Mouse (Mus musculus) cerebellum, postnatal 36 days (tissue): ENCODE data around the gene Ggt5.
"Not testable (repeated sequence)": the region's sequence is repeated elsewhere in the genome, so short reads cannot be mapped to it uniquely, and the experiment has no call there.

ENCODE experiments used
- DNase-seq, 2 experiments: peaks; one replicate each; pipeline ENCODE4 v3.0.0; 2021 to 2022; ENCODE audit warnings: mixed read lengths in 2 of 2

Ggt5 gene

DNA sequence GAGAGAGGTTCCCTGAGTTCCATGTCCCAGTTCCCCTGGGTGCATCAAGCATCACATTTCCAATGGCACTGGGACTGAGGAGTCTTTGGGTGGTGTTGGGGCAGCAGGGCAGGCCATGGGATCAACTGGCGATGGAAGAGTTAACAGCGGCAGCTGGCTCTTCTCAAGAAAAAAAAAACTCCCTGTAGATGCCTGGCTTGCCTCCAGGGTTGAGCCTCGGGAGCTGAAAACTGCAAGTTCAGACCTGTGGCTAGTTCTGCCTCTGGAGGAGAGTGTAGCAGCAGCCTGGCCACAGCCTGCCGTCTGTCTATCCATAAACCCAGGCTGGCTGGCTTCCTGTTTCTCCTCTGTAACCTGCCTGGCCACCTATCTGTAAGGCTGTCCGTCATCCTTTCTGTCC is at the start of gene Ggt5:
Gene Ggt5, plus strand, starts transcription at position 212 of the 400 bp plus-strand sequence.
- no peak for DNase-seq

- no peak for DNase-seq
These were observed 41.2 kb upstream of the Ggt5 start for GRCm38 (mm10) chr10:75547901-75548300.

DNA sequence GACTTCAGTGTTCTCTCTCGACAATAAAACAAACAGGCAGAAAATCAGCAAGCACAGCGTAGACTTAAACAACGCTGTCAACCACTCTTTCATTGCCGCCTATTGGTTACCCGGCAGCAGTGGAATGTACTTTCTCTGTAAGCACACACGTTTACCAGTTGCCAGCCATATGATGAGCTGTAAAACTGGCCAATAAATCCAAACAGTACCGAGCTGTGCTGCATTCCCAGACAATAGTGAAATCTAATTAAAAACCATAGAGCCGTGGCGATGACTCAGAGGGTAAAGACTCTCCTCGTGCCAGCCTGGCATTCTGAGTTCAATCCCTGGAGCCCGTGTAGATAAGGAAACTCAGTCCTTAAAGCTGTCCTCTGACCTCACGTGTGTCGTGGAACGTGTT is 40.7 kb upstream of the Ggt5 start:
- DNase-seq = no peak

DNA sequence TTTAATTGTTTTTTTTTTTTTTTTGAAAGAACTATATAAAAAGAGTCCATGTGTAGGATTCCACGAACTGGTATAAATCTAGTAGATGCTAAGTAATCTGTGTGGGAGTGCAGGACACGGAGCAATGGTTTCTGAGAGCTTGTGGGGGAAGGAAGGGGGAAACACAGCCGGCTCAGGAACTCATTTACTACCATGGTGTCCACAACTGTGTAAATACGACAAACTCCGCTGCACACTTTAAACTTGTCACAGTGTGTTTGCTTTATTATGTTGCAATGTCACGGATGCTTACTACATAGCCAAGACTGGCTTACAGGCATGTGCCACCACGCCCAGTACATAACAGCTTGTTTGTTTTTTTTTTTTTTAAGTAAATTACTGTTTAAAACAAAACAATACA is 39.3 kb upstream of the Ggt5 start:
- DNase-seq = no peak

DNA sequence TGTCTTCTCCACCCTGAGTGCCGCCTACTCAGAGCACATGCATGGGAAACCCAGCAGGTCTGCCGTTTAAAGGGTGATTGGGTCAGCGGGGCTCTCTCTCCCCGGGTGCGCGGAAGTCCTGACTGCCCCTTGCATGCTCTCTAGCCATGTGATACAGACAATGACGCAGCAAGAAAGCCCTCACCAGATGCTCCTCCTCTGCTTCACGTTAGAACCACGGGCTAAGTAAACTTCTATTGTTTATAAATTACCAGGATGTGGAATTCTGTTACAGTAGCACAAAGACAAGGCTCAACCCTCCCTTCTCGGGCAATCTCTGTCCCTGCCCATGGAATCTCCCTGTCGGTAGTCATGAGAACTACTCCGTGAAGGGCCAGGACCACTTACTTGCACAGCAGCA is 38.0 kb upstream of the Ggt5 start:
- no peak for DNase-seq

DNA sequence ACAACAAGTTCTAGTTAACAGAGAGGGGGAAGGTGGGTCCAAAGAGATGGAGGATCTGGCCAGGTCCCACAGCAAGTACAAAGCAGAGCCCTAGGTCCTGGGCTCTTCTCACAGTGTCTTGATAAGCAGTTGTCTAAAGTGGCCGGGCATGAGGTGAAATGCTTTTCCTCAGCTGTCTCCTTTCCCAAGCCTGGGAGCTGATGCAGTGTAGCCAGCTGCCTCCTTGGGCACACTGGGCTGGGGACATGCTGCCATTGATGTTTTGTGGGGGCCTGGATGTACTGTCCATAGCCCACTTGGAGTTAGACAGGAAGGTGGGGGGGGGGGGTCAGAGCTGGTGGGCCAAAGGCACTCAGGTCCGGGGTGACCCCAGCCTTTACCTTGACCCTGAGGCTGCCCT is 37.0 kb upstream of the Ggt5 start:
- DNase-seq = no peak

DNA sequence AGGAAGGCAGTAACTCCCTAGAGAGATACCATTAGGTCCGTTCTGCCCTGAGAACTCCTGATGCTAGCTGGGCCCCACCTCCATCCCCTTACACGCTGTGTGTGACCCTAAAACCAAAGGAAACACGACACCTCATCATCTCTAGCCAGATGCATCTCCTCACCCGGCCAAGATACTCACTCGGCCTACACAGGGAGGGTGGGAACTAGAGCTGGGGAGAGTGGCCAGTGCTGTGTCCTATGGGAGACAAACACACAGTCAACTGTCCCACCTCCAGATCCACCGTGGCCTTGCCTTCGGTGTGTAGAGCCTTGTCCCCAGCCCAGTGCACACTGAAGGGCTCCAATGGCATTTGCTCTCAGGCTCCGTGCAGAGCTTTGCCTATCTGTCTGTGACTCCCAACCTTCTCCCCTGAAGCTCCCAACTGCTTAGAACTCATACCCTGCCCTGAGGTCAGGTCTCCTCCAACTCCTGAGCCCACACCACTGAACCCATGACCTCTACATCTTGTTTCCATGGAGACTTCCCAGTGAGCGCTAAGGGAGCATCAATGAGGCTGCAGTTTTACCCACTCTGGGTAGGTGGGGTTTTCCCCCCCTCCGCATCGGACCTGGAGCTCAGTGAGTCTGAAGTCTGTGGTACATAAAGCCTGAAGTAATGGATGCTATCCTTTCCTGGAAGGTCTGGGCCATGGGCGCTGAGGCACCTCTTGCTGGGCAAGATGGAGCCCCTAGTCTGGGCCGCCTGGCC is 36.3 kb upstream of the Ggt5 start:
- no peak for DNase-seq

GRCm38 (mm10) chr10:75554090-75554489 is 35.0 kb upstream of the Ggt5 start:
- no peak for DNase-seq

DNA sequence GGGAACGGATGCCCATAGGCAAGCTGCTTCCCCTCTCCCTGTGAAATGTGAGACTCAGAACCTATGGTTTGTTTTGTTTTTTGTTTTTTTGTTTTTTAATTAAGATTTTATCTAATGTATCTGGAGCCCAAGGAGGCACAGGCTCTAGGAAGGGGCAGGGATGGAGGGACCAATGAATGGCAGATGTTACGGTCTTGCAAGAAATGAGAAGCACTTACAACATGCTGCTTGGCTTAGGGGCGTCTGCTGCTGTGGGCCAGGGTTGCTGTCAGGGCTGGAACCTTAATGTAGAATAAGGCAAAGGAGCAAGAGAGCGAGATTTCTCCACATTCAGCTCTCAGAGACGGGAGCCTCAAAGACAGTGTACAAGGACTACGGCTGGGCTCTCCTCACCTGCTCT is 33.6 kb upstream of the Ggt5 start:
- no peak for DNase-seq

DNA sequence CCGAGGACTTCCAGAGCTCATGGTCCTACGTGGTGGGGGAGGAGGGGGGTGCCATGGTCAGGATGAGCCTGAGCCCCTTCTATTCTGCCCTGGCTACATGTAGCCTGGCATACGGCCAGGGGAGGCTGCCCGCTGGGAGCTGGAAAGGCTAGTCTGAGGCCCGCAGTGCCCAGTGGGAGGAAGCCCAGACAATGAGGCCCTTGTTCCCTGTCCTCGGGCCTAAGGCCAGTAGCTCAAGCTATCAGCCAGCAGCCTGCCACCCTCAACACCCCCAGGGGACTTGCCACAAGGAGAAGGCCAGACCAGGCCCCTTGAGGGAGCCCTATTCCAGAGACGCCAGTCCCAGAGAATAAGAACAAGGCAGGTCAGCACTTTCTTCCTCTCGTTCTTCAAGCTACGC is 33.1 kb upstream of the Ggt5 start:
- DNase-seq = peak; percentile 34 to 52

DNA sequence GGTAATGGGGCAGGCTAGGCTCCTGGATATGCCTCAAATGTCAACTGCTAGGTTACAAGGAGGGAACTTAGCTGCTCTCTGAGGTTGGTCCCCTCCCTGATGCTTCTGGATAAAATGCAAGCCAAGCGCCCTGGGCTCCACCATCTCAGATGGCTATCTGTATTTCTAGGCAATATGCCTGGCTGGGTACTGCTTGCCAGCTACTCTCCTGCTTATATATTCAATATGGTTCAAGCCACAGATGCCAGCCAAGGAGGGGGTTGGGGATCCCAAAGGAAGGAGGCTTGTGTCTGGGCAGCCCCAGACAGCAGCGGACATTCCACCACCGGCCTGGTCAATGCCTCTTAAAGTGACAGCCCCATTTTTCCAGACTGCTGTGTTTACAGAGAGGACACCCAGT is 30.6 kb upstream of the Ggt5 start:
- DNase-seq = peak; percentile 75 to 79

- DNase-seq = peak in 1 of 2 experiments; percentile 53
These were observed 30.0 kb upstream of the Ggt5 start for GRCm38 (mm10) chr10:75559041-75559675.

- peak; percentile 73 to 82 for DNase-seq
These were observed 29.2 kb upstream of the Ggt5 start, which contains the start of gene Lrrc75b for GRCm38 (mm10) chr10:75559676-75560548. TSS of gene Lrrc75b (minus strand) at chr10:75560330.

- DNase-seq = no peak
These were observed 28.6 kb upstream of the Ggt5 start for GRCm38 (mm10) chr10:75560549-75560899.

DNA sequence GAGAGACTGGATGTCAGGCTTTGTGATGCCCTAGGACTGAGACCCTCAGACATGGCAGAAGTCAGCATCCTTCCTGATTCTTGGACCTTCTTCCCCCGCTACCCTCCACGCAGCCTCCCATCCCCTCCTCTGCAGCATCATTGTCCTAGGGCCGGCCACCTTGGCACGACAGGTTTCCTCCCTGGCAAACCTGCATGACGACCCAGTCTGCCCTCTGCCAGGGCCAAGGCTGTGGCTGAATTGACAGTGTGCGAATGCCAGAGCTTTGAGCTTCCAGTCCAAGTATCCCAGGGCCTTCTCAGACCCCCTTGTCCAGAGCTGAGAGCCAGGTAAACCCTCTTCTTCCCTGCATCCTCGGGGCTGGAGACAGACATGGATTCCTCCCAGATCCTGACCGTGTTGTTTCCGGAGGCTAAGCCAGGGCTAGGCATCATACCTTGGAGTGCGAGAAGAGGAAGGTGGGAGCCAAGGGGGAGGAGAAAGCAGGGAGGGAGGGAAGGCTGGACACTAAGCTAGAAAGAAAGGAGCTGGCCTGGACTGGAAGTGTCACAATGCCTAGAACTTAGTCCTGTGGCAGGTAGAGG is 28.0 kb upstream of the Ggt5 start, which contains the start of gene Ggt1:
Gene Ggt1, plus strand, starts transcription at position 534 of the 584 bp plus-strand sequence.
- DNase-seq = peak in 1 of 2 experiments; percentile 31

GRCm38 (mm10) chr10:75562596-75562995 is 26.5 kb upstream of the Ggt5 start:
- no peak for DNase-seq

- DNase-seq = no peak
These were observed 24.4 kb upstream of the Ggt5 start for GRCm38 (mm10) chr10:75564687-75565265.

DNA sequence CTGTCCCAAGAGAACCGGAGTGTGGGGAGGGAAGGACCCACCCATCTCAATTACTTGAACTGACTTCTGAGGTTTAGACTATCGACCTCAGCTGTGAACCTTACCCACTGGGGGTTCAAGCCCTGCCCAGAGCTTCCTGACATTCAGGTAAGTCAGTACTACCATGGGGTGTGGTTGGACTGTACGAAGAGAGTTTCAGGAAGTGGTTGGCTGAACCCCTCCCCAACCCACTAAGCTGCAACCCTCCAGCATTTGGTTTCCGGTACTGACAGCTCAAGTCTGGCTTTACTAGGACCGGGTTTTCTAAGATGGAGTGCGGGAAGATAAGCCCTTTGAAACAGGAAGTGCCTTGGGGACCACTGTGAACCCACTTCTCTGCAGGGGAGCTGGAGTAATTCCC is 23.7 kb upstream of the Ggt5 start:
- no peak for DNase-seq

DNA sequence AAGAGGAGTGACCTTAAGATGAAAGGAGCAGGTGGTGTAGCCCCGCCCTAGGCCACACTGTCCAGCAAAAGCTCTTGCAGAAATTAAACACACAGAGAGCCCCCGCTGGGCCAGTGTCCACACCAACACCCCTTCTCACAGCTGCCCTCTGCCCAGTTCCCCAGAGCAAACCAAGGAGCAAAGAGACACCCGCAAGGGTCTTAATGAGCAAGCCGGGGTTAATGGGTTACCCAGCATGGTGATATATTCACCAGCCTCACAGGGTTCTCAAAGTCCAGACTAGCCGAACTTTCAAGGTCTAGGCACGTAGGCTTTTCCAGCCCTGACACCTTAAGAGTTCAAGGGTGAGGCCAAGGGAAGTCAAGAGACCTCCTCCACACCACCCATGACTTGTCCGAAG is 23.2 kb upstream of the Ggt5 start:
- DNase-seq = no peak

- DNase-seq = no peak
These were observed 22.8 kb upstream of the Ggt5 start for GRCm38 (mm10) chr10:75566321-75566720.

- not testable (repeated sequence) for DNase-seq
These were observed 22.4 kb upstream of the Ggt5 start for GRCm38 (mm10) chr10:75566765-75567164.

DNA sequence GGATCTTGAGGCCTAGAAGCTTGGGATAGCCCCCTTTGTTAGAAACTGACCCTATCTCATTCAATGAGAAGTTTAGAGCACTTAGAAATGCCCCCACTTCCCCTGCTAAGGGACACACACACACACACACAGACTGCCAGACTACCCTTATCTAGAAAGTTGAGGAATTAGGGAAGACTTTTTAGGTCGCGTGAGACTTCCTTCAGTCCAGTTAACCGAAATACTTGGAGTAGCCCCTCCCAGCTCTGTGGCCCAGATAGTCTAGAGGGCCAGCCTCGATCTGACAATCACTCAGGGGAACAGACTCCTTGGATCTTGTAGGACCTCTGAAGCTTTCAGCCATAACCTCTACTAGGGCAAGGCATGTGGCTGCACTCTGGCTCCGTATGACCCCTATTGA is 21.1 kb upstream of the Ggt5 start:
- no peak for DNase-seq

- DNase-seq = no peak
These were observed 20.7 kb upstream of the Ggt5 start for GRCm38 (mm10) chr10:75568441-75568840.
